Mouse (Mus musculus) adrenal gland, postnatal 14 days (tissue): ENCODE data around the gene Papln. TPM values are rescaled to one million over a fixed set of nuclear protein-coding genes. Genes with fewer than 3 reads are reported as not detected.

Source experiments
- DNase-seq: peaks from one replicate; pipeline ENCODE4 v3.0.0; 2021; ENCODE audit warnings: mixed read lengths
- total RNA-seq: library from RNA; stranded (reverse); gene quantifications from 2 replicates; pipeline ENCODE4 v1.2.3, GENCODE M21; 2021

Gene Papln
- total RNA-seq, 1 experiment from 2014 or later: 8.5 TPM

- DNase-seq: no peak
These were observed 67.0 kb downstream of the Papln start for GRCm38 (mm10) chr12:83830424-83830823.

DNA sequence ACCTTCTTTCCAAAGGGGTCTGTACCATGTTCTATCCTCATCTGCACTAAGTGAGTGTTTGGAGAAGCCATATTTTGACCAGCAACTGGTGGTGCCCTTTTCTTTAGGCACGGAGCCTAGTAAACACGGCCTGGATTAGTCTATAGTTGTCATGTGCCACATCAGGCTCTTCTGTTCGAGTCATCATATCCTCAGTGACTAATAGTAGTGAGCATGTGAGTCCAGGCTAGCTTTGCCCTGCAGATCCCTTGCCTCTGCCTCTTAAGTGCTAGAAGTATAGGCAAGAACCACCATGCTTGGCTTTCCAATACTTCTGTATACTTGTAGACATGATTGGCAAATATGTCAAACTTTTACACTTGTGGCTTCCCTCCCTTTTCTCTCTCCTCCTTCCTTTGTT is 70.5 kb downstream of the Papln start:
- no peak for DNase-seq

GRCm38 (mm10) chr12:83841409-83842190 is 78.2 kb downstream of the Papln start:
- DNase-seq: no peak

Other genes starting within 250 kb of the Papln start
- gene Dcaf4, start 243.2 kb upstream of the Papln start, total RNA-seq: 45.2 and 45.4 TPM in 2 replicates
- 33.6 and 35.6 TPM in 2 replicates for gene Zfyve1, start 166.4 kb upstream of the Papln start, total RNA-seq
- gene Rbm25, start 132.4 kb upstream of the Papln start, total RNA-seq: 103 and 128 TPM in 2 replicates
- 53.6 and 62.6 TPM in 2 replicates for gene Psen1, start 75.5 kb upstream of the Papln start, total RNA-seq
- gene Numb, start 158.3 kb downstream of the Papln start, total RNA-seq: 40.7 and 47.3 TPM in 2 replicates
- gene Riox1, start 187.0 kb downstream of the Papln start, total RNA-seq: 13.8 and 15.0 TPM in 2 replicates
- not detected in 2 replicates for gene Heatr4, start 221.2 kb downstream of the Papln start, total RNA-seq
- gene Acot2, start 224.2 kb downstream of the Papln start, total RNA-seq: 31.7 and 39.1 TPM in 2 replicates
- 8.0 and 20.7 TPM in 2 replicates for gene Acot1, start 245.9 kb downstream of the Papln start, total RNA-seq